Mouse (Mus musculus) v-Abl transformed pro-B cells (cell line): ENCODE data around the gene Wdr93.

Source experiments
- in situ Hi-C, 2 experiments: fragments of 400-800 bp; cut with MboI; formaldehyde crosslinking; loops; one replicate each; pipeline ENCODE4 v1.15.1; 2025; ENCODE audit not compliant: unreplicated experiment in 2 of 2

Gene Wdr93

GRCm38 (mm10) chr7:79744051-79744450, 1.1 kb downstream of the Wdr93 start:
- in situ Hi-C loops = no loop called here

GRCm38 (mm10) chr7:79744585-79744984, 1.6 kb downstream of the Wdr93 start:
- in situ Hi-C loops = no loop called here

GRCm38 (mm10) chr7:79747659-79748058, 4.7 kb downstream of the Wdr93 start:
- in situ Hi-C loops = no loop called here

GRCm38 (mm10) chr7:79749511-79749910, 6.5 kb downstream of the Wdr93 start:
- in situ Hi-C loops = no loop called here

GRCm38 (mm10) chr7:79756334-79756733, 13.4 kb downstream of the Wdr93 start:
- in situ Hi-C loops = no loop called here

GRCm38 (mm10) chr7:79758176-79758575, 15.2 kb downstream of the Wdr93 start:
- in situ Hi-C loops = no loop called here

GRCm38 (mm10) chr7:79759766-79760165, 16.8 kb downstream of the Wdr93 start:
- in situ Hi-C loops = no loop called here

- in situ Hi-C loops = no loop called here
Measured at GRCm38 (mm10) chr7:79761124-79761876, 18.3 kb downstream of the Wdr93 start.

- in situ Hi-C loops = no loop called here
Measured at GRCm38 (mm10) chr7:79762106-79762505, 19.1 kb downstream of the Wdr93 start.

- in situ Hi-C loops = no loop called here
Measured at GRCm38 (mm10) chr7:79765991-79766390, 23.0 kb downstream of the Wdr93 start.

GRCm38 (mm10) chr7:79769664-79770063, 26.7 kb downstream of the Wdr93 start:
- in situ Hi-C loops = no loop called here

GRCm38 (mm10) chr7:79771561-79772512, 28.9 kb downstream of the Wdr93 start:
- in situ Hi-C loops = no loop called here

- in situ Hi-C loops = loop anchor here (25.0 kb wide), 5 partner anchors 306 to 1081 kb away; partner anchors contain the start of genes Rccd1 (in 1 of the 2) and Zscan2 (in 1 of the 2)
Measured at GRCm38 (mm10) chr7:79780647-79781626, 38.0 kb downstream of the Wdr93 start.

GRCm38 (mm10) chr7:79781826-79782515, 39.0 kb downstream of the Wdr93 start:
- in situ Hi-C loops = loop anchor here (25.0 kb wide), 5 partner anchors 305 to 1080 kb away; partner anchors contain the start of genes Rccd1 (in 1 of the 2) and Zscan2 (in 1 of the 2)

- in situ Hi-C loops = loop anchor here (25.0 kb wide), 5 partner anchors 305 to 1080 kb away; partner anchors contain the start of genes Rccd1 (in 1 of the 2) and Zscan2 (in 1 of the 2)
Measured at GRCm38 (mm10) chr7:79782516-79782855, 39.5 kb downstream of the Wdr93 start.

GRCm38 (mm10) chr7:79786295-79786694, 43.3 kb downstream of the Wdr93 start:
- in situ Hi-C loops = loop anchor here (25.0 kb wide), 5 partner anchors 301 to 1076 kb away; partner anchors contain the start of genes Rccd1 (in 1 of the 2) and Zscan2 (in 1 of the 2)

GRCm38 (mm10) chr7:79789812-79790211, 46.8 kb downstream of the Wdr93 start:
- in situ Hi-C loops = loop anchor here (10.0 to 25.0 kb wide), 10 partner anchors 125 to 1072 kb away; partner anchors contain the start of genes Man2a2 (in 2 of the 2), Rccd1 (in 1 of the 2) and Zscan2 (in 1 of the 2)

- in situ Hi-C loops = loop anchor here (10.0 to 25.0 kb wide), 10 partner anchors 122 to 1069 kb away; partner anchors contain the start of genes Man2a2 (in 2 of the 2), Rccd1 (in 1 of the 2) and Zscan2 (in 1 of the 2)
Measured at GRCm38 (mm10) chr7:79792635-79793421, 49.9 kb downstream of the Wdr93 start.
